Mouse (Mus musculus) limb, embryonic 14.5 days (tissue): Measurements from ENCODE around the gene Dusp3. TPM values are rescaled to one million over a fixed set of nuclear protein-coding genes. Genes with fewer than 3 reads are reported as not detected.

ENCODE experiments used
- ATAC-seq: fragments of 200-750 bp; cut with Nextera tagmentation; 2 replicates; pipeline ENCODE4 v1.8.0; 2017; ENCODE audit warnings: low read depth, moderate number of reproducible peaks, moderate TSS enrichment; ENCODE audit not compliant: low FRiP score
- DNase-seq: peaks from one replicate; pipeline ENCODE4 v3.0.0-alpha.2; 2015; ENCODE audit warnings: low spot score
- H3K27ac ChIP-seq: fragments of 300-500 bp; sonication (generic); replicated peaks from 2 replicates; pipeline ENCODE4 v1.5.1; 2014; ENCODE audit warnings: low read depth, mild to moderate bottlenecking, low read length, moderate library complexity, mixed read lengths
- H3K27me3 ChIP-seq: fragments of 300-500 bp; sonication (generic); 2 replicates; pipeline ENCODE4 v1.6.1; 2014; ENCODE audit warnings: low read length, mixed read lengths; ENCODE audit not compliant: control insufficient read depth, insufficient read depth
- H3K36me3 ChIP-seq: fragments of 300-500 bp; sonication (generic); 2 replicates; pipeline ENCODE4 v1.6.1; 2014; ENCODE audit warnings: mild to moderate bottlenecking, low read length, moderate library complexity, mixed read lengths; ENCODE audit not compliant: control insufficient read depth, insufficient read depth
- H3K4me1 ChIP-seq: fragments of 300-500 bp; sonication (generic); 2 replicates; pipeline ENCODE4 v1.6.1; 2014; ENCODE audit warnings: antibody characterized with exemption, low read length, mixed read lengths; ENCODE audit not compliant: control insufficient read depth, insufficient read depth
- H3K4me2 ChIP-seq: fragments of 300-500 bp; sonication (generic); replicated peaks from 2 replicates; pipeline ENCODE4 v1.6.1; 2014; ENCODE audit warnings: low read depth, mild to moderate bottlenecking, low read length, moderate library complexity; ENCODE audit not compliant: severe bottlenecking
- H3K4me3 ChIP-seq: fragments of 300-500 bp; sonication (generic); replicated peaks from 2 replicates; pipeline ENCODE4 v1.5.1; 2014; ENCODE audit warnings: low read length
- H3K9ac ChIP-seq: fragments of 300-500 bp; sonication (generic); 2 replicates; pipeline ENCODE4 v1.6.1; 2014; ENCODE audit warnings: mild to moderate bottlenecking, low read depth, low read length, moderate library complexity; ENCODE audit not compliant: severe bottlenecking
- H3K9me3 ChIP-seq: fragments of 300-500 bp; sonication (generic); 2 replicates; pipeline ENCODE4 v1.6.1; 2016; ENCODE audit warnings: low read length; ENCODE audit not compliant: control insufficient read depth
- POLR2A ChIP-seq: fragments of 200-500 bp; IDR thresholded peaks from 2 replicates; pipeline ENCODE4 v1.8.0; 2012; ENCODE audit warnings: inconsistent platforms, mild to moderate bottlenecking, moderate library complexity, borderline replicate concordance; ENCODE audit not compliant: insufficient read depth, insufficient read length; ENCODE audit errors: extremely low read depth
- WGBS: fragments of 180-500 bp; shearing (Covaris S2); extraction: QIAGEN DNeasy Blood & Tissue Kit; methylation state at CpG from one replicate; pipeline ENCODE4 v1.1.7; 2014; 5-methylcytosine and 5-hydroxymethylcytosine counted together
- polyA plus RNA-seq, 2 experiments: library from polyadenylated mRNA; depleted of rRNA in 1 of 2; stranded (reverse) in 1 of 2; unstranded in 1 of 2; fragments of >200 nt; fragmentation: Nextera tagmentation in 1 of 2; extraction: Ambion mirVana in 1 of 2; gene quantifications; 2 replicates each; pipeline versions ENCODE4 v1.2.1 to v1.2.3; 2012 to 2014

Gene Dusp3
- polyA plus RNA-seq, 2 experiments = 20.1 to 23.6 TPM

DNA sequence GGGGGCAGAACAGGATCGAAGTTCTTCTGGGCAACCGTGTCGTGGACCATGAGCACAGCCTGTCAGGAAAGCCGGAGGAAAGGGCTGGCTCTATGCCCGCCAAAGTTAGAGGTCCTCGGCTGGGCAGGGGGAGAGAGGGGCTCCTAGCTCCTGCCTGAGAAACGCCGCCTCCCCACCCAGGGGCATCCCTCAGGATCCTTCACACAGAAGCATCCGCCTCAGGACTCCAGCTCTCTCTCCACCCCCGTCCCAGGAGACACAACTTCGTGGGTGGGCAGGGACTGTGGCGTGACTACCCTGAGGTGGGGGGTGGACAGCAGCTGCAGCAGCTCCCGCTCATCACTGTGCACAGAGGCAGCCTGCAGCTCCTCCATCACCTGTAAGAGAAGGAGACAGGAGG is 36.6 kb upstream of the Dusp3 start:
- Histone ChIP-seq H3K4me1 (peaks cover 10% of the 10 kb centered on the region), H3K27ac (no peak overlapping the region), H3K27me3 (no peaks in the 10 kb centered on the region), H3K9ac (no peak overlapping the region), H3K4me3 (no peak overlapping the region), H3K9me3 (no peaks in the 10 kb centered on the region), H3K4me2 (no peak overlapping the region), H3K36me3 (peaks cover 4% of the 10 kb centered on the region; the same call in 1 of the 2 replicates)
- 81% methylated on average over 13 of the region's 13 CpGs for WGBS
- DNase-seq = no peak
- no peak for TF ChIP-seq POLR2A
- ATAC-seq = no peak

- ATAC-seq (no peak), DNase-seq (no peak)
- peaks cover 6% of the 10 kb centered on the region; the same call in 1 of the 2 replicates for H3K4me1 ChIP-seq
- H3K4me2 ChIP-seq = no peak overlapping the region
- no peak overlapping the region for H3K4me3 ChIP-seq
- 54% methylated on average over 5 of the region's 5 CpGs for WGBS
- no peak overlapping the region for H3K9ac ChIP-seq
- H3K9me3 ChIP-seq = no peaks in the 10 kb centered on the region
- no peak for TF ChIP-seq POLR2A
- H3K27me3 ChIP-seq = no peaks in the 10 kb centered on the region
- H3K36me3 ChIP-seq = peaks cover 9% of the 10 kb centered on the region; the same call in 1 of the 2 replicates
- no peak overlapping the region for H3K27ac ChIP-seq
These were observed 34.4 kb upstream of the Dusp3 start for GRCm38 (mm10) chr11:102021196-102021595.

DNA sequence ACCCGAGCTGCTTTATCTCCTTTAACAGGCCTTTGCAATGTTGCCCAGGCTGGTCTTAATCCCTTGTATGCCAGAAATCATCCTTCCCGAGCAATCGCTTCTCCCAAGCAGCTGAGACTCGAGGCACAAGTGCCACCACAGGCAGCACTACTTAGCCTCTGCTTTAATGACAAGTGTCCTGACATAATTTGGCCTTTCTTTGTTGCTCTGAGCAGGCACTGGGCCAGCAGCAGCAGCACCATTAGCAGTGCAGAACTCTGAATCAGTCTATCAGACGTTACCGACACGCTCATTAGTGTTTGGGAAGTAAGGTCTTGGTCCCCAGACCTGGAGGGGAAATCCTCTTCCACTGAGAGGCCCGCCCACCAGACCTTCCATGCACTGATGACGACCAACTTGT is 32.9 kb upstream of the Dusp3 start:
- DNase-seq = no peak
- Histone ChIP-seq H3K4me2 (no peak overlapping the region), H3K9me3 (no peaks in the 10 kb centered on the region), H3K4me1 (no peaks in the 10 kb centered on the region), H3K9ac (no peak overlapping the region), H3K27me3 (no peaks in the 10 kb centered on the region), H3K36me3 (peaks cover 9% of the 10 kb centered on the region; the same call in 1 of the 2 replicates), H3K27ac (no peak overlapping the region), H3K4me3 (no peak overlapping the region)
- WGBS = 81% methylated on average over 9 of the region's 9 CpGs
- ATAC-seq = no peak
- TF ChIP-seq POLR2A = no peak

GRCm38 (mm10) chr11:102016136-102016535 is 29.3 kb upstream of the Dusp3 start:
- Histone ChIP-seq H3K4me1 (no peaks in the 10 kb centered on the region), H3K9ac (no peak overlapping the region), H3K9me3 (no peaks in the 10 kb centered on the region), H3K4me3 (no peak overlapping the region), H3K4me2 (no peak overlapping the region), H3K27me3 (no peaks in the 10 kb centered on the region), H3K36me3 (peaks cover 11% of the 10 kb centered on the region), H3K27ac (no peak overlapping the region)
- ATAC-seq (no peak), DNase-seq (no peak)
- TF ChIP-seq POLR2A = no peak
- 75% methylated on average over 1 of the region's 1 CpGs for WGBS

DNA sequence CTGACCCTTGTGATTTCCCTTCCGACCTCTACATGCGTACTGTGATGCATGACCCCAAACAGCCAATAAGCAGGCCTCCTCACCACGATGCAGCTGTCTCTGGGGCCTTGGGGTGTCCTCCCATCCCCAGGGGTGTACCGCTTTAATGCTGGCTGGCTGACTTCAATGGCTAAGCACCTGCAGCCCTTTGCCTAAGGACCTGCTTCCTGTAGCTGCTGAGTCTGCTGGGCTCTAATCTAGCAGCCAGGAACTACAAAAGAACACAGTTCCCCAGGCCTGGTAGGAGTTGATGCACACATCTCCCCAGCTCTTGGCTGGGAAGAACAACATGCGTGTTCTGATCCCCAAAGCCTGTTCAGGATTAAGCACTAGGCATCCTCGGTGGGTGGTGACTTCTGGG is 28.7 kb upstream of the Dusp3 start:
- 72% methylated on average over 6 of the region's 6 CpGs for WGBS
- Histone ChIP-seq H3K27ac (no peak overlapping the region), H3K9ac (no peak overlapping the region), H3K9me3 (no peaks in the 10 kb centered on the region), H3K4me1 (no peaks in the 10 kb centered on the region), H3K4me2 (no peak overlapping the region), H3K36me3 (peaks cover 11% of the 10 kb centered on the region), H3K27me3 (no peaks in the 10 kb centered on the region), H3K4me3 (no peak overlapping the region)
- DNase-seq = no peak
- no peak for ATAC-seq
- TF ChIP-seq POLR2A = no peak

DNA sequence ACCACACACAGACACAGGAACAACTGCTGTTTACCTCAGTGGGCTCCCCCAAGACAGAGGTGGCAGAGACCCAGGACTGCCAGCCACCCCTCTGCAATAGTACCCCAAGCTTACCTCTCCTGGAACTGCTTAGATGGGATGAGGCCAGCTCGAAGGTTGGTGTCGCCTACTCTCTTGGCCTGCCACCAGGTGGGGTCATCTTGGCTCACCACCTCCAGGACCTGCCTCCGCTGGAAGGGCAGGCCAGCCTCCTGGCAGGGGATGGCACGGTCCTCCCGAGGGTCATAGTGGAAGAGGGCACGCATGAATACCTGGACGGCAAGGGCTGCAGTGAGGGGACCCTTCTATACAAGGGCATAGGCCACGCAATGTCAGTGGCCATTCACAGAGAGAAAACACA is 26.4 kb upstream of the Dusp3 start:
- H3K4me1 ChIP-seq = no peaks in the 10 kb centered on the region
- no peak overlapping the region for H3K9ac ChIP-seq
- no peak overlapping the region for H3K4me3 ChIP-seq
- no peak overlapping the region for H3K4me2 ChIP-seq
- WGBS = 92% methylated on average over 8 of the region's 8 CpGs
- no peak for TF ChIP-seq POLR2A
- peaks cover 16% of the 10 kb centered on the region for H3K36me3 ChIP-seq
- no peaks in the 10 kb centered on the region for H3K9me3 ChIP-seq
- no peak overlapping the region for H3K27ac ChIP-seq
- no peaks in the 10 kb centered on the region for H3K27me3 ChIP-seq
- no peak for DNase-seq
- no peak for ATAC-seq
